Mouse (Mus musculus) forebrain, embryonic 16.5 days (tissue): Measurements from ENCODE around the gene Sirpa. TPM values are rescaled to one million over a fixed set of nuclear protein-coding genes. Genes with fewer than 3 reads are reported as not detected.

ENCODE experiments used
- ATAC-seq: fragments of 200-750 bp; cut with Nextera tagmentation; 2 replicates; pipeline ENCODE4 v1.8.0; 2017; ENCODE audit warnings: mild to moderate bottlenecking, moderate library complexity
- H3K27ac ChIP-seq: fragments of 300-500 bp; sonication (generic); 2 replicates; pipeline ENCODE4 v1.5.1; 2014; ENCODE audit warnings: low read length, control low read depth
- H3K27me3 ChIP-seq: fragments of 300-500 bp; sonication (generic); replicated peaks from 2 replicates; pipeline ENCODE4 v1.6.1; 2014; ENCODE audit warnings: low read length; ENCODE audit not compliant: control insufficient read depth, insufficient read depth
- H3K36me3 ChIP-seq: fragments of 300-500 bp; sonication (generic); 2 replicates; pipeline ENCODE4 v1.6.1; 2014; ENCODE audit not compliant: control insufficient read depth, insufficient read depth
- H3K4me1 ChIP-seq: fragments of 300-500 bp; sonication (generic); replicated peaks from 2 replicates; pipeline ENCODE4 v1.6.1; 2014; ENCODE audit warnings: low read length; ENCODE audit not compliant: control insufficient read depth, insufficient read depth
- H3K4me2 ChIP-seq: fragments of 300-500 bp; sonication (generic); 2 replicates; pipeline ENCODE4 v1.6.1; 2014; ENCODE audit warnings: mild to moderate bottlenecking, low read length, control low read depth
- H3K4me3 ChIP-seq: fragments of 300-500 bp; sonication (generic); replicated peaks from 2 replicates; pipeline ENCODE4 v1.5.1; 2014; ENCODE audit warnings: mild to moderate bottlenecking, low read length, control low read depth
- H3K9ac ChIP-seq: fragments of 300-500 bp; sonication (generic); replicated peaks from 2 replicates; pipeline ENCODE4 v1.6.1; 2014; ENCODE audit warnings: low read depth, low read length, control low read depth
- H3K9me3 ChIP-seq: fragments of 300-500 bp; sonication (generic); 2 replicates; pipeline ENCODE4 v1.6.1; 2016; ENCODE audit warnings: low read length; ENCODE audit not compliant: control insufficient read depth
- WGBS: fragments of 180-500 bp; shearing (Covaris S2); extraction: QIAGEN DNeasy Blood & Tissue Kit; methylation state at CpG from one replicate; pipeline ENCODE4 v1.1.7; 2014; 5-methylcytosine and 5-hydroxymethylcytosine counted together
- polyA plus RNA-seq: library from polyadenylated mRNA; unstranded; fragments of >200 nt; fragmentation: Nextera tagmentation; extraction: Ambion mirVana; gene quantifications from 2 replicates; pipeline ENCODE4 v1.2.1, GENCODE M21; 2015

The Sirpa gene
- 30.2 and 34.8 TPM in 2 replicates for polyA plus RNA-seq

DNA sequence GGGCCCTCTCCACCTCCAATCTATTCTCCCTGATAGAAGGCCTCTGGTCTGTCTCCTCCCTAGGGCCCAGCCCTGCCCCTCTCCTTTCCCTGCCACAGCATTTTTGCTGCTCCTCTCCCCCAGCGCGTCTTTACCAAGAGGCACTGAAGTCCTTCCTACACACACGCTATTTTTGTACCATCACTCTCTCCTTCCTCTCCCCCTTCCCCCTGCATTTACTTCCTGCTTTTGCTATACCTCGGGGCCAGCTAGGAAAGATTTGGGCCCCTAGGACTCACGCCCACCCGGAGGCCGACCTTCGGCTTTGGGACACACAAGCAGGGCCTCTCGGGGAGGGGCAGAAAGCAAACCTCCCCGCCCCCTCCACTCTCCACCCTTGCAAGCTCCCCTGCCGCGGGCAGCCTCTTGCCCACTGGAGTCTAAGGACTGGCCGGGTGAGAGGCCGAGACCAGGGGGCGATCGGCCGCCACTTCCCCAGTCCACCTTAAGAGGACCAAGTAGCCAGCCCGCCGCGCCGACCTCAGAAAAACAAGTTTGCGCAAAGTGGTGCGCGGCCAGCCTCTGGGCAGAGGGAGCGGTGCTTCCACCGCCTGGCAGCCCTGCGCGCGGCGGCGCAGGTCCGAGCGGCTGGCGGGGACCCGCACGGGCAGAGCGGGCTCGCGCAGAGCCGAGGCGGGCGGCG is at the start of gene Sirpa:
TSS of gene Sirpa (plus strand) at position 377 of the 682 bp plus-strand sequence.
- no peaks in the 10 kb centered on the region for H3K9me3 ChIP-seq
- peak within 1 kb of the TSS; percentile 97 for H3K4me2 ChIP-seq
- no peaks in the 10 kb centered on the region for H3K27me3 ChIP-seq
- H3K4me3 ChIP-seq: peak within 1 kb of the TSS; percentile 79
- under 1% methylated on average over 42 of the region's 43 CpGs for WGBS
- H3K27ac ChIP-seq: peak within 1 kb of the TSS; percentile 87
- peaks cover 32% of the 10 kb centered on the region for H3K4me1 ChIP-seq
- H3K9ac ChIP-seq: peak within 1 kb of the TSS; percentile 87
- no peaks in the 10 kb centered on the region for H3K36me3 ChIP-seq
- ATAC-seq: peak; percentile 88

DNA sequence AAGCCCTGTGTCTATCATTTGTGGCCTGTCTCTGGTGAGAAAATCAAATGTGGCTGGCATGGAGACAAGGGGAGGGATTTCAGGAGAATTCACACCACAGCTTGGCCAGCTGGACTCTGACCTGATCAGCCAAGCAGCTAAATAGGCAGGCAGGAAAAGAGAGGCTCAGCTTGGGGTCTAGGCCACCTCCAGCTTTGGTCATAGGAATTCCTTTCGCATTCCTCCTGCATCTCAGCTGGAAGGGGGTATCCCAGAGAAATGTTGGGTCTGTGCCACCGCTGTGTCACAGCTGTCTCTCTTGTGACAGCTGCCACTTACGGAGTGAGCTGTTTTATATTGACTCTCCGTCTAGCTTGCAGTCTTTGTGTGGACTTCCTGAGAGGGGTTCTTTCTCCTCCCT is 48.2 kb upstream of the Sirpa start:
- peak overlapping the region; percentile 8; the same call in 1 of the 2 replicates for H3K27ac ChIP-seq

DNA sequence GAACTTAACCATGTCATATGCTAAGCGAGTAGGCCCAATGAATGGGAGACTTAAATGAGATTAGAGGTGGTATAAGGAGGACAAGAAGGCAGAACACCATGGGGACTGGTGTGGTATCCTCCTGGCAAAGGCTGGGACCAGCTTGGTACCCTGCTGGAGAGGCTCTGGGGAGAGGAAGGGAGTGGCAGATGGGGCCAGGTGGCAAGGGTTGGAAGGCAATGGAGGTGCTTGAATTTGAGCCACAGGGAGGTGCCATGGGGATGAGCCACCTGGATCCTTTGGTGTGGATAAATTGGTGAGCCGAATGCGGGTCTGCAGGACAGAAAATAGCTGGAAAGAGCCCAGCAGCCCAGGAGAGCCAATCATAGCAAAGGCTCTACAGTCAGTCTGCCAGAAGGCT is 47.7 kb upstream of the Sirpa start:
- peak overlapping the region; percentile 8; the same call in 1 of the 2 replicates for H3K27ac ChIP-seq
- peaks cover 11% of the 10 kb centered on the region; the same call in 1 of the 2 replicates for H3K4me1 ChIP-seq
- peak; percentile 49 for ATAC-seq
- no peaks in the 10 kb centered on the region for H3K27me3 ChIP-seq
- no peaks in the 10 kb centered on the region for H3K9me3 ChIP-seq
- no peaks in the 10 kb centered on the region for H3K36me3 ChIP-seq
- H3K9ac ChIP-seq: no peak overlapping the region
- no peak overlapping the region for H3K4me3 ChIP-seq
- 55% methylated on average over 3 of the region's 3 CpGs for WGBS
- H3K4me2 ChIP-seq: no peak overlapping the region

More for the DNA sequence above, 48.2 kb upstream of the Sirpa start:
- H3K27me3 ChIP-seq: no peaks in the 10 kb centered on the region
- H3K9me3 ChIP-seq: no peaks in the 10 kb centered on the region
- no peaks in the 10 kb centered on the region for H3K36me3 ChIP-seq
- H3K9ac ChIP-seq: no peak overlapping the region
- H3K4me1 ChIP-seq: peaks cover 12% of the 10 kb centered on the region; the same call in 1 of the 2 replicates
- ATAC-seq: peak; percentile 45
- H3K4me3 ChIP-seq: no peak overlapping the region
- WGBS: 19% methylated on average over 4 of the region's 4 CpGs
- H3K4me2 ChIP-seq: no peak overlapping the region

DNA sequence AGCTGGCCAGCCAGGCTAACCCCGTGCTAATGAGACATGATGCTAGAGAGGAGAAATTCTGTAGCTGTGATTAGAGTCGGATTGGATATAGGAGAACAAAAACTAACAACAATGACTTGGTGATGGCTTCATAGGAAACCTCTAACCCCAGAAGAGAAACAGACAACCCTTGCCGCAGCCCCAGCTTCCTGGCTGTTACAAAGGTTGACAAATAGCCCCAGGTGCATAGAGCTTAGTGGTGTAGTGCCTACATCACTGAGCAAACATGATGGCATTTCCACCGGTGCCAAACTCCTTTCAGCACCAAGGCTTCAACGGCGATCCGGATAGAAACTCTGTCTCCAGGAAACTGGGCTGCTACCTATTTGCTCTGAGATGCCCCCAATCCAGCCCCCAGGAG is 47.0 kb upstream of the Sirpa start:
- Histone ChIP-seq H3K36me3 (no peaks in the 10 kb centered on the region), H3K4me2 (no peak overlapping the region), H3K4me1 (peaks cover 9% of the 10 kb centered on the region; the same call in 1 of the 2 replicates), H3K27ac (no peak overlapping the region), H3K9me3 (no peaks in the 10 kb centered on the region), H3K9ac (no peak overlapping the region), H3K4me3 (no peak overlapping the region), H3K27me3 (no peaks in the 10 kb centered on the region)
- 75% methylated on average over 7 of the region's 7 CpGs for WGBS
- no peak for ATAC-seq

DNA sequence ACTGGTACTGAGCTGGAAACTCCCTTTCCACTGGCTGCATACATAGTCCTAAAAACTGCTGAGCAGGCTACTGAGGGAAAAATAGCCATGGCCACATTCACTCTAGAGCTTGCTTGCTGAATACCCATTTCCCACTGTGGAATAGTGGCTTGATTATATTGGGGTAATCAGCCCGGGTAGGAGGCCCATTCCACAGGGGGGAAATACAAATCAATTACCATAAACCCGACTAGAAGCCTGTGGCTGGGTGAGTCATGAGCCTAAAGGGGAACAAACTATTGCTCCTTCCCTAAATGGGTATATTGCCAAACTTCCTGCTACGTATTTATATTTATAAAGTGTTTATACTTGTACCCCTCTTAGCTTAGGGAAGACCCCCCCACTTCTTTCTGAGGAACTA is 45.9 kb upstream of the Sirpa start:
- Histone ChIP-seq H3K4me3 (no peak overlapping the region), H3K4me2 (no peak overlapping the region), H3K27ac (no peak overlapping the region), H3K27me3 (no peaks in the 10 kb centered on the region), H3K9me3 (no peaks in the 10 kb centered on the region), H3K4me1 (peaks cover 9% of the 10 kb centered on the region; the same call in 1 of the 2 replicates), H3K36me3 (no peaks in the 10 kb centered on the region), H3K9ac (no peak overlapping the region)
- 66% methylated on average over 3 of the region's 3 CpGs for WGBS
- ATAC-seq: no peak

DNA sequence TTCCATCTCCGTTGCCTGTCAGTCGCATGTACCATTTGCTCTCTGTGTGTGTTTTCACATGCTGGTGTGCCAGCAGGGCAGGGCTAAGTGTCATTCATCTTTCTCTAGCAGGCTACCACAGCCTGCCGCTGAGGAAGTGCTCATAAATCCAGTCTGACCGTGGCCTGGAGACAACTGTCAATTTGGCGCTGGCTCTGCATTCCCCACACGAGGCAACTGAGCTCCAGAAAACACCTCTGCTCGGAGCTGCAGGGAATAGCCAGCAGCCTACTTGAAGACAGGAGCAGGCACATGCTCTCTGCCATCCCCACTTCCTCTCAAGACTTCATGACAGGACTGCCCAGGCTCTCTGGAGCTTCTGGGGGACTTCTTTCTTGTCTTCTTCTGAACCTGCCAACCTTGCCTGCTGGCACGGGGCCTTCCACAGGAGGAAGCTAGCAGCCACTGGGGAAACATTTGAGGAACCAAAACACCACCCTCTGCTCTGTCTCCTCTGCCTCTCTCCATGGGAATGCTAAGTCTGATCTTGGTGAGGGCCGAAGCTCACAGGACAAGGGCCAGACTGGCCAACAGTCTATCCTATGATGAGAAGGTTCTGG is 43.0 kb upstream of the Sirpa start:
- Histone ChIP-seq H3K27ac (no peak overlapping the region), H3K9me3 (no peaks in the 10 kb centered on the region), H3K36me3 (no peaks in the 10 kb centered on the region), H3K4me2 (no peak overlapping the region), H3K9ac (no peak overlapping the region), H3K4me3 (no peak overlapping the region), H3K27me3 (no peaks in the 10 kb centered on the region), H3K4me1 (peaks cover 4% of the 10 kb centered on the region; the same call in 1 of the 2 replicates)
- no peak for ATAC-seq
- 69% methylated on average over 9 of the region's 9 CpGs for WGBS

DNA sequence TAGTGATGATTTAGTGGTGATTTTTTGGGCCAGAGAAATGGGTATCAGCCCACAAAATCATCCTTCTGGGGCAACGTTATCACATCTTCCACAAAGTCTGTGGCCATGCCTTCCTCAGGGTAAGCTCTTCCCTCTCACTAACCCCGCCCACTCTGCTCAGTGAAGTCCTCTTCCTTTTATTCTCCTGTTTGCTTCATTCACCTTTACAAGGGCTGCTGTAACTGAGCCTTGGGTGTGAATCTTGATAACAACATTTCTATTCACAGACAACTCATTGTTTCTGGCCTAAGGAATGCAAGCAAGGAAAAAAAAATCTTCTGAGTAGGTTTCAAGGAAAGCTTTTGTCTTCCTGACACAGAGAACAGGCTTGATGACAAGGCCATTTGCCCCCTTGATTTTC is 41.9 kb upstream of the Sirpa start:
- WGBS: 69% methylated on average over 2 of the region's 2 CpGs
- H3K4me1 ChIP-seq: no peaks in the 10 kb centered on the region
- H3K4me3 ChIP-seq: no peak overlapping the region
- H3K9ac ChIP-seq: no peak overlapping the region
- no peak overlapping the region for H3K27ac ChIP-seq
- H3K36me3 ChIP-seq: no peaks in the 10 kb centered on the region
- no peaks in the 10 kb centered on the region for H3K9me3 ChIP-seq
- no peak overlapping the region for H3K4me2 ChIP-seq
- no peak for ATAC-seq
- no peaks in the 10 kb centered on the region for H3K27me3 ChIP-seq

DNA sequence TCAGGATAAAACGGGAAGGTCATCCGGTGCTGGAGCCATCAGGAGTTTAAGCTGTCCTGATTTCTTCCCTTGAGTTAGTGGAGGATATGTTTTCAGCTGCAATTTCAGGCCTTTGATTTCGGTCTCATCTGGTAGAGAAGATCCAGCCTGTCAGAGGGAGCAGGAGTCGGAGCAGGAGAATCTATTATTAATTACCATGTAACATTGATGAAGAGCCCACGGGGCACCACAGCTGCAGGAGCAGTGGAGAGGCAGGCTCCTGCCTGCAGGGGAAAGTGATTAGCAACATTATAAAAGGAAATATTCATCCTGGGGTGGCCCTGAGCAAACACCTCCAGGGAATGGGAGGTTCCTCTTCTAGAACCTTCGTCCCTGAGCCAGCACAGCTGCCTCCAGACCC is 36.6 kb upstream of the Sirpa start:
- Histone ChIP-seq H3K4me3 (no peak overlapping the region), H3K27me3 (no peaks in the 10 kb centered on the region), H3K9me3 (no peaks in the 10 kb centered on the region), H3K4me1 (no peaks in the 10 kb centered on the region), H3K27ac (no peak overlapping the region), H3K9ac (no peak overlapping the region), H3K36me3 (no peaks in the 10 kb centered on the region), H3K4me2 (no peak overlapping the region)
- ATAC-seq: no peak
- WGBS: 77% methylated on average over 6 of the region's 6 CpGs

DNA sequence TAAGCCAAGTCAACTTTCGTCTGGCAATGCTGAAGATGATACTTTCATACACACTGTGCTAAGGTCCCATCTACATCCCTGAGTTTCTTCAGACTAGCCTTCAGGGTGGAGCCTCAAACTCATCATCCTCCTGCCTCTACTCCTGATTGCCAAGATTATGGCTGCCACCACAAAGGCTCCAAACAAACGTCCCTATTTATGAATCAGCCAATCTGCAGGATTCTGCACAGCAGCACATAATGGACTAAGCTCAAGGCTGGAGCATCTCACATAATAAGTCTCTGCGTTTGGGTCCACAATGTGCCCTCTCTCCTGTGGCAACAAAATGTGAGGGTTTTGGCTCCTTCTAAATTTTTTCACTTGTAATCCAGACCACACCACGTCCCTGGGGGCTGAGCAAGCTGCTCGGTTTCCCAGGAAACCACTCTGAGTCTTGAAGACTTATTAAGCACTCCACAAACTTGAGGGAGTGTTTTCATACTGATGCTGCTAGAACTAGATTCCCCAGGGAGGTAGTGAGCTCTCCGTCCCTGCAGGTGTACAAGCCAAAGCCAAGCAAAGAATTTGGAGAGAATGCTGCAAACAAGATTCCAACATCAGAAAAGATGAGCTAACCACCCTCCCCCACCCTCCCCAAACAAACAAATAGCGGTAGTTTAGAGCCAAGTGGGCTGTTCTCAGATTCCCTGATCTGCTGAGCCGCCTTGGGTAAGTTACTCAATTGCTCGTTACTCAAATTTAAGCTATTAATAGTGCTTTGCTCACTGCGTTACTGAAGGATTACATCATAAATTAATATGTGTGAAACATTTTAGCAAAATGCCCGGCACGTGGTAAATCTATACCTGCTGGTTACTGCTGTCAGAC is 34.4 kb upstream of the Sirpa start:
- Histone ChIP-seq H3K9ac (no peak overlapping the region), H3K4me1 (no peaks in the 10 kb centered on the region; the same call in 1 of the 2 replicates), H3K4me3 (no peak overlapping the region), H3K9me3 (no peaks in the 10 kb centered on the region), H3K27me3 (no peaks in the 10 kb centered on the region), H3K4me2 (no peak overlapping the region), H3K27ac (no peak overlapping the region), H3K36me3 (no peaks in the 10 kb centered on the region)
- ATAC-seq: peak; percentile 35; the same call in 1 of the 2 replicates
- 34% methylated on average over 12 of the region's 12 CpGs for WGBS
